32 mouse cellular contexts compared by ENCODE assay signal in genomic region chr11:36926705-36927406, GRCm38 (mm10).
DNase-seq lines count a peak whose midpoint lies in the region; ATAC-seq lines count a peak whose summit lies in the region.
"Had no signal": no experiment of that assay in that cellular context is flagged by ENCODE, and none has a peak within 500 bp of the region (broad histone marks: within the 10 kb centered on the region; RNA-seq: fewer than 3 reads in every experiment).

No protein-coding gene starts in this region.

- no peaks in the 10 kb centered on the region for H3K36me3 ChIP-seq in hindbrain, embryonic 10.5 days
- H3K36me3 ChIP-seq in hindbrain, embryonic 16.5 days (ENCODE audit: control insufficient read depth, insufficient read depth, low read length) = no peaks in the 10 kb centered on the region
- no peaks in the 10 kb centered on the region for H3K36me3 ChIP-seq in midbrain, embryonic 10.5 days
- H3K36me3 ChIP-seq in midbrain, embryonic 11.5 days (ENCODE audit: control insufficient read depth, insufficient read depth, low read length) = no peaks in the 10 kb centered on the region
- H3K36me3 ChIP-seq: embryonic facial prominence, embryonic 10.5 days; embryonic facial prominence, embryonic 15.5 days; limb, embryonic 12.5 days; lung, embryonic 15.5 days; midbrain, embryonic 13.5 days; neural tube, embryonic 13.5 days had no signal

- no peak overlapping the region for H3K9ac ChIP-seq in hindbrain, embryonic 16.5 days (ENCODE audit: low read depth, low read length)
- H3K9ac ChIP-seq in midbrain, embryonic 11.5 days (ENCODE audit: low read length) = no peak overlapping the region
- H3K9ac ChIP-seq: embryonic facial prominence, embryonic 15.5 days; limb, embryonic 12.5 days; lung, embryonic 15.5 days; midbrain, embryonic 13.5 days; neural tube, embryonic 13.5 days had no signal

- H3K27ac ChIP-seq in hindbrain, embryonic 10.5 days = 0 out of 2 replicates have a peak overlapping the region, but pooled peaks have one; percentile 35
- H3K27ac ChIP-seq in hindbrain, embryonic 16.5 days (ENCODE audit: low read depth, low read length) = no peak overlapping the region
- 0 out of 2 replicates have a peak overlapping the region, but pooled peaks have one; percentile 24 for H3K27ac ChIP-seq in midbrain, embryonic 10.5 days (replicated peaks)
- H3K27ac ChIP-seq in midbrain, embryonic 11.5 days (ENCODE audit: low read depth, low read length) = no peak overlapping the region
- H3K27ac ChIP-seq: embryonic facial prominence, embryonic 10.5 days; embryonic facial prominence, embryonic 15.5 days; kidney, postnatal 0 days; limb, embryonic 12.5 days; lung, embryonic 15.5 days; midbrain, embryonic 13.5 days; neural tube, embryonic 13.5 days had no signal

- H3K27me3 ChIP-seq in hindbrain, embryonic 10.5 days (ENCODE audit: insufficient read depth, poor library complexity, severe bottlenecking) = no peaks in the 10 kb centered on the region
- no peaks in the 10 kb centered on the region for H3K27me3 ChIP-seq in hindbrain, embryonic 16.5 days (replicated peaks; ENCODE audit: control insufficient read depth, insufficient read depth, low read length)
- H3K27me3 ChIP-seq in midbrain, embryonic 10.5 days (ENCODE audit: low read depth, poor library complexity, severe bottlenecking) = no peaks in the 10 kb centered on the region
- H3K27me3 ChIP-seq in midbrain, embryonic 11.5 days (ENCODE audit: control insufficient read depth, insufficient read depth, low read length) = no peaks in the 10 kb centered on the region
- H3K27me3 ChIP-seq: CH12.LX; embryonic facial prominence, embryonic 15.5 days; limb, embryonic 12.5 days; lung, embryonic 15.5 days; midbrain, embryonic 13.5 days; neural tube, embryonic 13.5 days had no signal

- WGBS in hindbrain, embryonic 10.5 days = 77% methylated on average over 9 of the region's 9 CpGs
- WGBS in hindbrain, embryonic 16.5 days = 71% methylated on average over 9 of the region's 9 CpGs
- 76% methylated on average over 9 of the region's 9 CpGs for WGBS in midbrain, embryonic 10.5 days
- 76% methylated on average over 9 of the region's 9 CpGs for WGBS in midbrain, embryonic 11.5 days

- intact Hi-C loops in gastrocnemius, postnatal 14 days (cut with DNase I; ENCODE audit: low total_unique reads) = no loop called here

- ATAC-seq in hindbrain, embryonic 16.5 days = no peak
- no peak for ATAC-seq in midbrain, embryonic 11.5 days (ENCODE audit: low FRiP score)
- ATAC-seq: activated CD4-positive, CD25-positive, alpha-beta regulatory T cell, adult 4 months; intestine, embryonic 16.5 days; midbrain, embryonic 13.5 days had no signal

- no peaks in the 10 kb centered on the region for H3K9me3 ChIP-seq in hindbrain, embryonic 10.5 days
- no peaks in the 10 kb centered on the region for H3K9me3 ChIP-seq in hindbrain, embryonic 16.5 days (ENCODE audit: control insufficient read depth, low read length)
- H3K9me3 ChIP-seq in midbrain, embryonic 10.5 days (replicated peaks) = no peaks in the 10 kb centered on the region
- H3K9me3 ChIP-seq in midbrain, embryonic 11.5 days (ENCODE audit: control insufficient read depth, low read length) = no peaks in the 10 kb centered on the region
- H3K9me3 ChIP-seq: embryonic facial prominence, embryonic 10.5 days; embryonic facial prominence, embryonic 15.5 days; limb, embryonic 12.5 days; lung, embryonic 15.5 days; midbrain, embryonic 13.5 days; neural tube, embryonic 13.5 days had no signal

- DNase-seq in embryo, embryonic 10 days (ENCODE audit: low spot score) = peak; percentile 5
- no peak for DNase-seq in embryo, embryonic 11 days
- peak; percentile 3 for DNase-seq in hindbrain, embryonic 10.5 days (ENCODE audit: low spot score)
- no peak for DNase-seq in midbrain, embryonic 10.5 days (ENCODE audit: low spot score)
- DNase-seq in midbrain, embryonic 11.5 days (ENCODE audit: low spot score, missing footprints) = no peak
- peak; percentile 71 for DNase-seq in brain, adult 2 months (ENCODE audit: low read depth, low spot score)
- DNase-seq in gastrocnemius, postnatal 14 days = no peak
- DNase-seq: adrenal gland, adult 2 months; adrenal gland, postnatal 36 days; cerebellum, adult 11 months; cerebellum, adult 9-10 months; cerebellum, postnatal 36 days; gastrocnemius, postnatal 36 days; heart, adult 18-20 months; heart, postnatal 36 days; kidney, adult 8-10 months; kidney, postnatal 4 days; layer of hippocampus, adult 9-11 months; thymus, postnatal 14 days had no signal

- no peak overlapping the region for H3K4me2 ChIP-seq in hindbrain, embryonic 16.5 days (ENCODE audit: low read length)
- no peak overlapping the region for H3K4me2 ChIP-seq in midbrain, embryonic 11.5 days
- H3K4me2 ChIP-seq: embryonic facial prominence, embryonic 15.5 days; heart, embryonic 11.5 days; limb, embryonic 12.5 days; liver, embryonic 11.5 days; lung, embryonic 15.5 days; midbrain, embryonic 13.5 days; neural tube, embryonic 13.5 days had no signal

- H3K4me3 ChIP-seq in hindbrain, embryonic 10.5 days = no peak overlapping the region
- no peak overlapping the region for H3K4me3 ChIP-seq in hindbrain, embryonic 16.5 days (ENCODE audit: low read length)
- no peak overlapping the region for H3K4me3 ChIP-seq in midbrain, embryonic 10.5 days
- no peak overlapping the region for H3K4me3 ChIP-seq in midbrain, embryonic 11.5 days (ENCODE audit: low read depth, low read length)
- H3K4me3 ChIP-seq: embryonic facial prominence, embryonic 10.5 days; embryonic facial prominence, embryonic 15.5 days; limb, embryonic 12.5 days; lung, embryonic 15.5 days; midbrain, embryonic 13.5 days; neural tube, embryonic 13.5 days had no signal

- H3K4me1 ChIP-seq in hindbrain, embryonic 10.5 days (replicated peaks) = peaks cover 5% of the 10 kb centered on the region; the same call in 1 of the 2 replicates
- H3K4me1 ChIP-seq in hindbrain, embryonic 16.5 days (ENCODE audit: control insufficient read depth, insufficient read depth, low read depth, low read length) = no peaks in the 10 kb centered on the region; the same call in 1 of the 2 replicates
- peaks cover 5% of the 10 kb centered on the region for H3K4me1 ChIP-seq in midbrain, embryonic 10.5 days
- no peaks in the 10 kb centered on the region for H3K4me1 ChIP-seq in midbrain, embryonic 11.5 days (ENCODE audit: control insufficient read depth, insufficient read depth, low read length)
- H3K4me1 ChIP-seq: embryonic facial prominence, embryonic 10.5 days; embryonic facial prominence, embryonic 15.5 days; limb, embryonic 12.5 days; lung, embryonic 15.5 days; neural tube, embryonic 13.5 days had no signal

Comparison
In these comparisons a context has a peak if more than half of its experiments do, and no peak if none do; other contexts are left out.
1. DNase-seq: peak in embryo, embryonic 10 days (single experiment), hindbrain, embryonic 10.5 days (single experiment) and brain, adult 2 months (single experiment); none in embryo, embryonic 11 days (single experiment), midbrain, embryonic 10.5 days (single experiment), midbrain, embryonic 11.5 days (single experiment) and gastrocnemius, postnatal 14 days (single experiment).
2. H3K27ac ChIP-seq: peak in hindbrain, embryonic 10.5 days (single experiment) and midbrain, embryonic 10.5 days (single experiment); none in hindbrain, embryonic 16.5 days (single experiment) and midbrain, embryonic 11.5 days (single experiment).